Mouse (Mus musculus) CD4-positive, CD25-positive, alpha-beta regulatory T cell, adult 2 months (primary cell): Measurements from ENCODE around the gene Plekhm3.
A peak's percentile ranks its signal among the peaks of the same experiment; 100 is the strongest.
"Not testable (repeated sequence)": the region's sequence is repeated elsewhere in the genome, so short reads cannot be mapped to it uniquely, and the experiment has no call there.

Experiments used
- DNase-seq: peaks from one replicate; pipeline ENCODE4 v3.0.0-alpha.2; 2012; ENCODE audit warnings: low read depth, low spot score

The Plekhm3 gene

GRCm38 (mm10) chr1:64956479-64956961 is at the start of gene Plekhm3:
Gene Plekhm3 (minus strand): TSS chr1:64956824.
- peak; percentile 73 for DNase-seq

GRCm38 (mm10) chr1:65005575-65005974 is 49.0 kb upstream of the Plekhm3 start:
- DNase-seq = no peak

GRCm38 (mm10) chr1:65004526-65004925 is 47.9 kb upstream of the Plekhm3 start:
- DNase-seq = no peak

- no peak for DNase-seq
Observed at GRCm38 (mm10) chr1:64993206-64993605, 36.6 kb upstream of the Plekhm3 start.

GRCm38 (mm10) chr1:64988176-64988575 is 31.6 kb upstream of the Plekhm3 start:
- no peak for DNase-seq

GRCm38 (mm10) chr1:64986120-64986519 is 29.5 kb upstream of the Plekhm3 start:
- DNase-seq = peak; percentile 67

GRCm38 (mm10) chr1:64983247-64983646 is 26.6 kb upstream of the Plekhm3 start:
- DNase-seq = no peak

- no peak for DNase-seq
Observed at GRCm38 (mm10) chr1:64978321-64978799, 21.7 kb upstream of the Plekhm3 start.

- no peak for DNase-seq
Observed at GRCm38 (mm10) chr1:64975346-64975745, 18.7 kb upstream of the Plekhm3 start.

GRCm38 (mm10) chr1:64970685-64971084 is 14.1 kb upstream of the Plekhm3 start:
- peak; percentile 60 for DNase-seq

GRCm38 (mm10) chr1:64957021-64957489 is 431 bp upstream of the Plekhm3 start:
- DNase-seq = peak; percentile 44

GRCm38 (mm10) chr1:64954786-64955185 is 1.8 kb downstream of the Plekhm3 start:
- not testable (repeated sequence) for DNase-seq

- DNase-seq = no peak
Observed at GRCm38 (mm10) chr1:64950271-64950670, 6.4 kb downstream of the Plekhm3 start.

- DNase-seq = peak; percentile 16
Observed at GRCm38 (mm10) chr1:64949377-64949776, 7.2 kb downstream of the Plekhm3 start.

GRCm38 (mm10) chr1:64946106-64946505 is 10.5 kb downstream of the Plekhm3 start:
- no peak for DNase-seq

GRCm38 (mm10) chr1:64945214-64945785 is 11.3 kb downstream of the Plekhm3 start:
- no peak for DNase-seq

- DNase-seq = no peak
Observed at GRCm38 (mm10) chr1:64944746-64945145, 11.9 kb downstream of the Plekhm3 start.

GRCm38 (mm10) chr1:64942006-64942755 is 14.4 kb downstream of the Plekhm3 start:
- DNase-seq = no peak

- no peak for DNase-seq
Observed at GRCm38 (mm10) chr1:64938907-64939306, 17.7 kb downstream of the Plekhm3 start.

- no peak for DNase-seq
Observed at GRCm38 (mm10) chr1:64937692-64938091, 18.9 kb downstream of the Plekhm3 start.

- DNase-seq = no peak
Observed at GRCm38 (mm10) chr1:64932921-64933320, 23.7 kb downstream of the Plekhm3 start.

- DNase-seq = no peak
Observed at GRCm38 (mm10) chr1:64930124-64930523, 26.5 kb downstream of the Plekhm3 start.

GRCm38 (mm10) chr1:64929673-64930072 is 27.0 kb downstream of the Plekhm3 start:
- DNase-seq = no peak
